Mouse (Mus musculus) cerebellum, adult 2 months (tissue): ENCODE results near the gene Cmas. TPM values are rescaled to one million over a fixed set of nuclear protein-coding genes. Genes with fewer than 3 reads are reported as not detected.

ENCODE experiments used
- DNase-seq, 2 experiments: peaks; one replicate each; pipeline ENCODE4 v3.0.0; 2021
- H3K27ac ChIP-seq: fragments of 200-500 bp; 2 replicates; pipeline ENCODE4 v1.5.1; 2012; ENCODE audit warnings: low read length, control low read depth, inconsistent platforms; ENCODE audit not compliant: insufficient read depth
- H3K27me3 ChIP-seq: fragments of 200-500 bp; 2 replicates; pipeline ENCODE4 v1.6.1; 2012; ENCODE audit warnings: inconsistent platforms, mild to moderate bottlenecking, low read length, moderate library complexity; ENCODE audit not compliant: control insufficient read depth, insufficient read depth
- H3K4me1 ChIP-seq: fragments of 200-500 bp; 2 replicates; pipeline ENCODE4 v1.6.1; 2011; ENCODE audit warnings: low read length; ENCODE audit not compliant: control insufficient read depth, insufficient read depth
- H3K4me3 ChIP-seq: fragments of 200-500 bp; replicated peaks from 2 replicates; pipeline ENCODE3; 2011; ENCODE audit warnings: mild to moderate bottlenecking, low read depth, low read length, control low read depth; ENCODE audit not compliant: insufficient read depth
- CTCF ChIP-seq: fragments of 200-500 bp; IDR thresholded peaks from 2 replicates; pipeline ENCODE4 v1.5.1; 2011; ENCODE audit warnings: low read depth, mild to moderate bottlenecking, control low read depth, low read length, moderate library complexity, borderline replicate concordance; ENCODE audit not compliant: insufficient read depth
- POLR2A ChIP-seq: fragments of 200-500 bp; IDR thresholded peaks from 2 replicates; pipeline ENCODE4 v1.6.1; 2011; ENCODE audit warnings: low read length, control low read depth, borderline replicate concordance; ENCODE audit not compliant: insufficient read depth
- WGBS: fragments of 180-500 bp; shearing (Covaris S2); methylation state at CpG from one replicate; pipeline ENCODE4 v1.1.7; 2018; 5-methylcytosine and 5-hydroxymethylcytosine counted together
- polyA plus RNA-seq: library from polyadenylated mRNA; depleted of rRNA; stranded (reverse); fragments of >200 nt; gene quantifications from 2 replicates; pipeline ENCODE4 v1.2.3, GENCODE M21; 2012

Gene Cmas
- polyA plus RNA-seq, 1 experiment: 90.4 TPM

DNA sequence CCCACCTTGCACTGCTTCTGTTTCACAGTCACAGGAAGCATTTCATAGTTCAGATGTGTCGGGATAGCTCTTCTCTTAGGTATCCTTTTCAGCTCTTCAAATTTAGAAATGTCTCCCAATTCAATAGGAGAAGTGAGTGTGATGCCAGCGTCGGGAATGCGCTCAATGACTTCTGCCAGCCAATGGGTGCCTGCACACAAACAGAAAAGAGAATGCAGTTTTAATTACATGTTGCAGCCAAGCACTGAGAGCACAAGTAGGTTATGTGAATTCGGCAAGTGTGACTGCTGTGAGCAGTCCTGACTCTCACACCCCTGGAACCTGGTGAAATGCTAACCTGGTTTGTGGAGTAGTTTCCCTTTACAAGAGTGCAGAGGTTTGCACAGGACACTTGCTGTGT lies 45.2 kb downstream of the Cmas start:
- no peaks in the 10 kb centered on the region for H3K27me3 ChIP-seq
- no peak for TF ChIP-seq CTCF
- no peak for TF ChIP-seq POLR2A
- DNase-seq: no peak
- 78% methylated on average over 5 of the region's 5 CpGs for WGBS
- no peaks in the 10 kb centered on the region for H3K4me1 ChIP-seq
- H3K27ac ChIP-seq: no peak overlapping the region
- H3K4me3 ChIP-seq: no peak overlapping the region

DNA sequence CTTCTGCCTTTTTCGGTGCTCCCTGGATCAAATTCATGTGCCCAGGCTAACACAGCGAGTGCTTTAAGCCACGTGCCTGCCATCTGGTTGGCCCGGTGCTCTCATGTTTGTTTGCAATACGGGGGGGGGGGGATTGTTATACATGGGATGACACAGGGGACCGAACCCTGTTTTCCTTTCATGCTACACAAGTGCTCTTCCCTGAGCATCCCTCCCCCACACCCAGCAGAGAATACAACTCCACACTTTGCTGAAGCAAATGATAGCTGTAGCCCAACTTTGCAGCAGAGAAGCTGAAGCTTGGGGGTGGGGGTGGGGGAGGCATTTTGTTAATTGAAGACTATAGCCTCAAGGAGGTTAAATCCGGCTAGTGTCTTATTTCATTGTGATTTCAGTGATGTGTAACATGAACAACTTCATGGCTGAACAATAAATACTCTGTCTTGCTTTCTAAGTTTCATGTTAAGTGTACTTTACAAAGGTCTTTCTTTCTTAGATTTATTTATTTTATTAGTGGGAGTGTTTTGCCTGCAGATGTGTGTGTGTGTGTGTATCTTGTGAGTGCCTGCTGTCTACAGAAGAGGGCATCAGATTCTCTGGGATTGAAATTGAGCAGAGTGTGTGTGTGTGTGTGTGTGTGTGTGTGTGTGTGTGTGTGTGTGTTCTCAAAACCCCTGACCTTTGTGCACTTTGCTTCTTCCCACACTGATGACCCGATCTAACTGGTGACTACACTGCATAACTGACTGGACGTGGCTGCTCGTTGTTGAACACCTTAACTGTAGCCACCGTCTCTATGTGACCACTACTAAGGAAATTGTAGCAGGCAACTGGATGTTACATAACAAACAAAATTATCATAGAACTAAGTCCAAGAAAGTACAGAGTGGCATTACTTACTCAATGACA lies 46.4 kb downstream of the Cmas start:
- no peak for TF ChIP-seq POLR2A
- no peak for TF ChIP-seq CTCF
- H3K27me3 ChIP-seq: no peaks in the 10 kb centered on the region
- no peak overlapping the region for H3K4me3 ChIP-seq
- DNase-seq: no peak
- no peak overlapping the region for H3K27ac ChIP-seq
- H3K4me1 ChIP-seq: no peaks in the 10 kb centered on the region
- 44% methylated on average over 11 of the region's 11 CpGs for WGBS

DNA sequence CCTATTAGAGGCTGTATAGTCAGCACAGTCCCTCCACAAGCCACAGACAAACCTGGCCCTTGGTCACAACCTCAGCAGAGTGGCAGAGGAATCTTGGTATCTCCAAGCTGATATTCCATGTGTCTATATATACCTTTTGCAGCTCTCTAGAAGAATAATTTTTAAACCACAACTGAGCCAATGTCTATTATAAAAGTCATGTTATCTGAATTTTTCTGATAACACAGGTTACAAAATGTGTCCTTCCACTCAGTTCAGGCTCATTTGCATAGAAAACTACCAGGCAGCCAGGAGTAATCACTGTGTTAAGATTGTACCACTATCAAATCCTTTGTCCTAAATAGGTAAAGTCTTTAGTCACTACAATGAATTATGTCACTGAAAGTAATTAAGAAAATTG lies 47.9 kb downstream of the Cmas start, which contains the start of gene Sult6b2:
Gene Sult6b2, minus strand, starts transcription at position 101 of the 400 bp plus-strand sequence.
- H3K27ac ChIP-seq: no peak within 1 kb of the TSS
- no peak within 1 kb of the TSS for H3K4me3 ChIP-seq
- no peak for TF ChIP-seq POLR2A
- no peak for TF ChIP-seq CTCF
- no peak for DNase-seq
- no peaks in the 10 kb centered on the region for H3K4me1 ChIP-seq
- no peaks in the 10 kb centered on the region for H3K27me3 ChIP-seq

DNA sequence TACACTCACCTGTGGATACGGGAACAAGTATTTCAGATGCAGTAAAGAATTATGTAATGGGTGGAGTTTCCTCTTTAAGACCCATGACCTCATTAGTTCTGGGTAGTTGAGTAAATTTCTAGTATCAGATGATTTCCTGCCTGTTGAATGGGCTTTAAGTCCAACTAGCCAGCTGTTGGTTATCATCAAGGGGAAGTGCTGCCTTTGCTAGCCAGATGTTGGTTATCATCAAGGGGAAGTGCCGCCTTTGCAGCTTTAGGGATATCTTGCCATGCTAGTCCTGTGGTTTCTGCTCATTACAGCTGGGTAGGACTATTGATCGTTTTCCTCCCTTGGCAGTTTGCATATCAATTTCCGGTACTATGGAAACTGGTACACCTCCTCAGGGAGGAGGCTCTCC lies 49.8 kb downstream of the Cmas start:
- no peaks in the 10 kb centered on the region for H3K27me3 ChIP-seq
- no peaks in the 10 kb centered on the region for H3K4me1 ChIP-seq
- WGBS: 88% methylated on average over 4 of the region's 4 CpGs
- TF ChIP-seq POLR2A: no peak
- TF ChIP-seq CTCF: no peak
- no peak for DNase-seq
- no peak overlapping the region for H3K4me3 ChIP-seq
- no peak overlapping the region for H3K27ac ChIP-seq

DNA sequence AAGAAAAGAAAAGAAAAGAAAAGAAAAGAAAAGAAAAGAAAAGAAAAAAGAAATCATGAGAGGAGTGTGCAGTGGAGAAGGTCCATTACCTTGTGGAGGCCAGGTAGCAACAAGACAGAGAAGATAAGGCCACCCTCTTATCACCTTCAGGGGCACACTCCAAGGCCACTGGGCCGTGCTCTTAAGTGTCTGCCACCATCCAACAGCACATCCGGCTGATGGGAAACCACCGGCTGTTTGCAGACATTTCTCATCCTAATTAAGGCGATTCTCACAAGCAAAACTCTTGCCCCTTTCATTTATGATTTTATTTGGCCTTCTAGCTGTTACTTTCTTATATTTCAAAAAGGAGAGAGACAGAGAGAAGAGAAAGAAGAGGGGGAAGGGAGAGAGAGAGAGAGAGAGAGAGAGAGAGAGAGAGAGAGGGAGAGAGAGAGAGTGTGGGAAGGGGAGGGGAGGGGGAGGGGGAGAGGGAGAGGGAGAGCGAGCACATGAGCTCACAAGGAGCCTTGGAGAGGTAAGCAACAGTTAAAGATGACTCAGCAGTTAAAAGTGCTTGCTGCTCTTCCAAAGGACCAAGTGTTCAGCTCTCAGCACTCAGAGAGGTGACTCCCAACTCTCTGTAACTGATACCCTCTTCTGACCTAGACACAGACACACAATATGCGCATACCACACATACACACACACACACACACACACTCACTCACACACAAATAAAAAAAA lies 53.0 kb downstream of the Cmas start:
- no peaks in the 10 kb centered on the region for H3K27me3 ChIP-seq
- H3K4me3 ChIP-seq: no peak overlapping the region
- no peak for DNase-seq
- no peak overlapping the region for H3K27ac ChIP-seq
- H3K4me1 ChIP-seq: no peaks in the 10 kb centered on the region
- WGBS: 61% methylated on average over 6 of the region's 6 CpGs
- TF ChIP-seq CTCF (no peak), POLR2A (no peak)

GRCm38 (mm10) chr6:142810239-142810638 lies 53.8 kb downstream of the Cmas start:
- TF ChIP-seq CTCF: no peak
- no peak for TF ChIP-seq POLR2A
- DNase-seq: no peak
- 76% methylated on average over 6 of the region's 6 CpGs for WGBS
- no peaks in the 10 kb centered on the region for H3K27me3 ChIP-seq
- no peak overlapping the region for H3K4me3 ChIP-seq
- H3K27ac ChIP-seq: no peak overlapping the region
- no peaks in the 10 kb centered on the region for H3K4me1 ChIP-seq

- Histone ChIP-seq H3K27me3 (no peaks in the 10 kb centered on the region), H3K4me3 (no peak overlapping the region), H3K27ac (no peak overlapping the region), H3K4me1 (no peaks in the 10 kb centered on the region)
- TF ChIP-seq POLR2A: no peak
- no peak for TF ChIP-seq CTCF
- 88% methylated on average over 5 of the region's 5 CpGs for WGBS
- no peak for DNase-seq
Measured at GRCm38 (mm10) chr6:142812969-142813368, 56.5 kb downstream of the Cmas start.
